Mouse (Mus musculus) small intestine, adult 2 months (tissue): ENCODE results near the gene Tyw1.

Experiments
- CTCF ChIP-seq: fragments of 200-500 bp; IDR thresholded peaks from 2 replicates; pipeline ENCODE4 v1.5.1; 2012; ENCODE audit warnings: low read depth, mild to moderate bottlenecking, control low read depth, inconsistent platforms, low read length, moderate library complexity, mixed read lengths; ENCODE audit not compliant: insufficient replicate concordance, insufficient read length; ENCODE audit errors: extremely low read depth
- POLR2A ChIP-seq: fragments of 200-500 bp; IDR thresholded peaks from 2 replicates; pipeline ENCODE4 v1.6.1; 2012; ENCODE audit warnings: low read depth, mild to moderate bottlenecking, control low read depth, inconsistent platforms, low read length, moderate library complexity

DNA sequence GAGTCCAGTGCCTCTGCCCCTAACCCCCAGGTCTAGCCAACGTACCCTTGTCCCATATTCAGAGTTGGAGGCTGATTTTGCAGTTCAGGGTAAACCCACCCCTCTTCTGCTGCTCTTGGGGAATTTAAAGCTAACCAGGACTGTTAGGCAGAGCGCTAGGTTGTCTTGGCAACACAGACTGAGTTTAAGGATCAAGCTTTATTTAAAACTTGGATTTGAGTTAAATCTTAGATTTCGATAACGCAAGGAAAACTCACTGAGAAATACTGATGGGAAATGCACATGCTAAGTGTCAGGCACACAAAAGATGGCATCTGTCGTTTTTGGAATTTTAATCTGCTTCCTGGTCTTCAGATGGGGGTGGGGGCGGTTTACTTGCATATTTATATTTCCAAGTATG lies 39.2 kb downstream of the Tyw1 start:
- TF ChIP-seq CTCF (no peak), POLR2A (no peak)
